Mouse (Mus musculus) limb, embryonic 14.5 days (tissue): Measurements from ENCODE around the gene Lrit3. TPM values are rescaled to one million over a fixed set of nuclear protein-coding genes. Genes with fewer than 3 reads are reported as not detected.

Source experiments
- ATAC-seq: fragments of 200-750 bp; cut with Nextera tagmentation; 2 replicates; pipeline ENCODE4 v1.8.0; 2017; ENCODE audit warnings: low read depth, moderate number of reproducible peaks, moderate TSS enrichment; ENCODE audit not compliant: low FRiP score
- DNase-seq: peaks from one replicate; pipeline ENCODE4 v3.0.0-alpha.2; 2015; ENCODE audit warnings: low spot score
- H3K27ac ChIP-seq: fragments of 300-500 bp; sonication (generic); replicated peaks from 2 replicates; pipeline ENCODE4 v1.5.1; 2014; ENCODE audit warnings: low read depth, mild to moderate bottlenecking, low read length, moderate library complexity, mixed read lengths
- H3K27me3 ChIP-seq: fragments of 300-500 bp; sonication (generic); 2 replicates; pipeline ENCODE4 v1.6.1; 2014; ENCODE audit warnings: low read length, mixed read lengths; ENCODE audit not compliant: control insufficient read depth, insufficient read depth
- H3K36me3 ChIP-seq: fragments of 300-500 bp; sonication (generic); 2 replicates; pipeline ENCODE4 v1.6.1; 2014; ENCODE audit warnings: mild to moderate bottlenecking, low read length, moderate library complexity, mixed read lengths; ENCODE audit not compliant: control insufficient read depth, insufficient read depth
- H3K4me1 ChIP-seq: fragments of 300-500 bp; sonication (generic); 2 replicates; pipeline ENCODE4 v1.6.1; 2014; ENCODE audit warnings: antibody characterized with exemption, low read length, mixed read lengths; ENCODE audit not compliant: control insufficient read depth, insufficient read depth
- H3K4me2 ChIP-seq: fragments of 300-500 bp; sonication (generic); replicated peaks from 2 replicates; pipeline ENCODE4 v1.6.1; 2014; ENCODE audit warnings: low read depth, mild to moderate bottlenecking, low read length, moderate library complexity; ENCODE audit not compliant: severe bottlenecking
- H3K4me3 ChIP-seq: fragments of 300-500 bp; sonication (generic); replicated peaks from 2 replicates; pipeline ENCODE4 v1.5.1; 2014; ENCODE audit warnings: low read length
- H3K9ac ChIP-seq: fragments of 300-500 bp; sonication (generic); 2 replicates; pipeline ENCODE4 v1.6.1; 2014; ENCODE audit warnings: mild to moderate bottlenecking, low read depth, low read length, moderate library complexity; ENCODE audit not compliant: severe bottlenecking
- H3K9me3 ChIP-seq: fragments of 300-500 bp; sonication (generic); 2 replicates; pipeline ENCODE4 v1.6.1; 2016; ENCODE audit warnings: low read length; ENCODE audit not compliant: control insufficient read depth
- POLR2A ChIP-seq: fragments of 200-500 bp; IDR thresholded peaks from 2 replicates; pipeline ENCODE4 v1.8.0; 2012; ENCODE audit warnings: inconsistent platforms, mild to moderate bottlenecking, moderate library complexity, borderline replicate concordance; ENCODE audit not compliant: insufficient read depth, insufficient read length; ENCODE audit errors: extremely low read depth
- WGBS: fragments of 180-500 bp; shearing (Covaris S2); extraction: QIAGEN DNeasy Blood & Tissue Kit; methylation state at CpG from one replicate; pipeline ENCODE4 v1.1.7; 2014; 5-methylcytosine and 5-hydroxymethylcytosine counted together
- polyA plus RNA-seq, 2 experiments: library from polyadenylated mRNA; depleted of rRNA in 1 of 2; stranded (reverse) in 1 of 2; unstranded in 1 of 2; fragments of >200 nt; fragmentation: Nextera tagmentation in 1 of 2; extraction: Ambion mirVana in 1 of 2; gene quantifications; 2 replicates each; pipeline versions ENCODE4 v1.2.1 to v1.2.3; 2012 to 2014

Lrit3 gene
- polyA plus RNA-seq, 2 experiments = 0.04 TPM; not detected in 1

DNA sequence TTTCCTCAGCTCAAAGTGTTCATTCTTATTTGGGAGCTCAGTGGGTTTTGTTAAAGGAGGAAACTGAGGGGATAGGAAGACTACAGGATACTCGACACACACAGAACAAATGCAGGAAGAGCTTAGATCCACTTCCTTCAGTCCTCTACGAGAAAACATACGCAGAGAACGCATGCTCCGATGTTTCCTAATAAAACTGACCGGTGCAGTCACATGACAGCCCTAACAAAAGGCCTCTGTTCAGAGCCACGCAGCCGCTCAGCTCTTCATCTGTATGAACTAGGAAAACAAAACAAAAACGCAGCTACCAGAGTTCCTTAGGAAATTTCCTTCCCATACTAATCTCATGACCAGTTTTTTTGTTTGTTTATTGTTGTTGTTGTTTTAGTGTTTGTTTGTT lies 17.0 kb upstream of the Lrit3 start:
- no peak for ATAC-seq
- 73% methylated on average over 9 of the region's 9 CpGs for WGBS
- TF ChIP-seq POLR2A = no peak

DNA sequence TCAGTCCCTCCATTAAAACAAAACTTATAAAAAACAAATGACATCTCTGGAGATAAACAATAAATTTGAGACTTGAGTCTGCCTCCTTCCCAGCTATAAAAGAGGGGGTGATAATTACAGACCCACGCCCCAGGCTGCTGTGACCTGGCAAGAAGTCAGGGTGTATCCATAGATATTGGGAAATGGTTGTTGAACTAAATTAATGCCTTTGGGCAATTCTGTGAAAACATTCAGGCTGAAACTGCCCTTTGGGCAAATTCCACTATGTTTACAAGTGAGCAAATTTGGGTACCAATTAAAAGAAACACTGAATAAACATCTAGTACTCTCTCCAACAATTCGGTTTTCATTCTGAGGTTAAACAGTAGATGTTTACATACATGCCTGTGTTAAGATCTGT lies 4.8 kb downstream of the Lrit3 start:
- Histone ChIP-seq H3K4me2 (no peak overlapping the region), H3K4me3 (no peak overlapping the region), H3K9me3 (no peaks in the 10 kb centered on the region), H3K9ac (no peak overlapping the region), H3K27me3 (no peaks in the 10 kb centered on the region), H3K27ac (no peak overlapping the region), H3K36me3 (no peaks in the 10 kb centered on the region), H3K4me1 (no peaks in the 10 kb centered on the region)
- no peak for ATAC-seq
- TF ChIP-seq POLR2A = no peak
- DNase-seq = no peak
- 57% methylated on average over 2 of the region's 2 CpGs for WGBS

More for the DNA sequence above, 17.0 kb upstream of the Lrit3 start:
- Histone ChIP-seq H3K27me3 (no peaks in the 10 kb centered on the region), H3K9me3 (no peaks in the 10 kb centered on the region), H3K36me3 (peaks cover 32% of the 10 kb centered on the region), H3K4me3 (no peak overlapping the region), H3K4me1 (no peaks in the 10 kb centered on the region), H3K27ac (no peak overlapping the region), H3K9ac (no peak overlapping the region), H3K4me2 (no peak overlapping the region)
- DNase-seq = no peak

DNA sequence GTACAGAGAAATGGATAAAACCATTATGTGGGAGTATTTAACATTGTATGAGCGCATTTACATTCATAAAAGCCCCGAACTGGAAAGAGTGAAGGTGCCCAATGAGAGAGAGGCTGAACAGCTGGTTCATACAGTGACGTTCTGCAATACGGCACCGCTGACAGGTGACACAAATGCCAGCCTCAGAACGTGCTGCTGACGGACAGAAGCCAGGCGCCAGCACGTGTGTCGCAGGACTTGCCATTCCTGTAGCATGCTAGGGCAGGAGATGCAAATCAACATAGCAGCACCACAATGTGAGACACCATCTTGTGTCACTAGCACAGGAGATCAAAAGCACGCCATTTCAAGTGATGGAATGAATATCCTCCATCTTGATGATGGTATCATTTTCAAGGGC lies 5.3 kb downstream of the Lrit3 start:
- no peak for ATAC-seq
- WGBS = 65% methylated on average over 11 of the region's 11 CpGs
- no peak for DNase-seq

DNA sequence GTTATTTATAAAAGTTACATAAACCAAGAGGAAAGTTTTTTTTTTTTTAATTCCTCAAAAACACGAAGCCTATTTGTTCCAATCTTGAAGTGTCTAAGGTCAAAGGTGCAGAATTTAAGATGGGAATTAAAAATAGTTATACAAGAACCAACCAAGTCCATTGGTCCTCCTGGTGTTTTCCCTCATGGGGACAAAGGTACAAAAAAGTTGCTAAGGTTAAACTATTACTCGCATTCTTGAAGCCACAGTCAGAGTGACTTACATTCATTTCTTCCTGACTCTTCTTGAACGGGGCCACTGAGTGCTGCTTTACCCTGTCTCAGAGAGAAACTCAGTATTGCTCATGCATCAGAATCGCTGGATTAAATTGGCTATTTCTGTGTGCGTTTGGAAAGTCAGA lies 6.5 kb downstream of the Lrit3 start:
- ATAC-seq = no peak
- TF ChIP-seq POLR2A = no peak
- 75% methylated on average over 5 of the region's 5 CpGs for WGBS
- Histone ChIP-seq H3K27me3 (no peaks in the 10 kb centered on the region), H3K4me2 (no peak overlapping the region), H3K36me3 (no peaks in the 10 kb centered on the region), H3K27ac (no peak overlapping the region), H3K9me3 (no peaks in the 10 kb centered on the region), H3K4me1 (no peaks in the 10 kb centered on the region), H3K9ac (no peak overlapping the region), H3K4me3 (no peak overlapping the region)
- DNase-seq = no peak

More for the DNA sequence above, 5.3 kb downstream of the Lrit3 start:
- TF ChIP-seq POLR2A = no peak
- Histone ChIP-seq H3K27ac (no peak overlapping the region), H3K4me2 (no peak overlapping the region), H3K36me3 (no peaks in the 10 kb centered on the region), H3K9ac (no peak overlapping the region), H3K4me1 (no peaks in the 10 kb centered on the region), H3K4me3 (no peak overlapping the region), H3K27me3 (no peaks in the 10 kb centered on the region), H3K9me3 (no peaks in the 10 kb centered on the region)

DNA sequence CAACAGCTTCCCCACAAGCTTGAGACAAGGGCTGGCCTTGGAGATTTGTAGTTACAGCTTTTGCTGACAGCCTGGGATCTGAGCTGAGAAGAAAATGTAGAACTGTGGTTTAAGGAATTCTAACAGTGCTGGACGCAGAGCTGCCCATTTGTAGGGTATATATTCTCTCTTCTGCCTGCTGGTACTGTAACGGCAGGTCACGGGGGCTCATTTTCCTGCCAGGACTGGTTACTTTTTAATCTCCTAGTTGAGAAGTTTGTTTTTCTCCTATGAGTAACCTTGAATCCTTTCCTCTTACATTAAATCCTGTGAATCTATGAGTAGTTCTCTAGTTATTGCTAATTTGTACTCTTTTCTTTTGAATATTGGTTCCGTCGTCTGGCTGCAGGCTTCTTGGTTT lies 10.0 kb downstream of the Lrit3 start:
- ATAC-seq = no peak

DNA sequence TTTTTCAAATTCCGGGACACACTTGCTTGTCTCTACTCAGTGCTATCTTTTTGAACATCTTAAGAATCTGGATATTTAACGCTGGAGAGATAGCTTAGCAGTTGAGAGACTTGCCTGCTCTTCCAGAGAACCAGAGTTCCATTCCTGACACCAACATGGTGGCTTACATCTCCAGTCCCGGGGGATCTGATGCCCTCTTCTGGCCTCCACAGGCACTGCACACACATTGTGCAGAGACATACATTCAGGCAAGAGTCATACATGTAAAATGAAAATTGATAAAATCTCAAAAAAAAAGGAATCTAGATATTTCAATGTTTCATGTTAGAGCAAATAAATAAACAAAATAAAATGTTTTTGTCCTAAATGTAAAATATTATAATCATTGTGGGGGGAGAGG lies 21.1 kb downstream of the Lrit3 start:
- Histone ChIP-seq H3K9ac (no peak overlapping the region), H3K4me2 (no peak overlapping the region), H3K36me3 (no peaks in the 10 kb centered on the region), H3K27me3 (no peaks in the 10 kb centered on the region), H3K27ac (no peak overlapping the region), H3K9me3 (no peaks in the 10 kb centered on the region), H3K4me3 (no peak overlapping the region), H3K4me1 (no peaks in the 10 kb centered on the region)
- no peak for TF ChIP-seq POLR2A
- ATAC-seq (no peak), DNase-seq (no peak)
- 89% methylated on average over 3 of the region's 3 CpGs for WGBS

More for the DNA sequence above, 10.0 kb downstream of the Lrit3 start:
- no peaks in the 10 kb centered on the region for H3K36me3 ChIP-seq
- no peak overlapping the region for H3K27ac ChIP-seq
- TF ChIP-seq POLR2A = no peak
- H3K27me3 ChIP-seq = no peaks in the 10 kb centered on the region
- H3K9me3 ChIP-seq = no peaks in the 10 kb centered on the region
- DNase-seq = no peak
- H3K4me3 ChIP-seq = no peak overlapping the region
- 86% methylated on average over 5 of the region's 5 CpGs for WGBS
- no peaks in the 10 kb centered on the region for H3K4me1 ChIP-seq
- H3K9ac ChIP-seq = no peak overlapping the region
- no peak overlapping the region for H3K4me2 ChIP-seq
